Mouse (Mus musculus) erythroblast, embryonic 14.5 days (primary cell): ENCODE results near the gene Fam117a.

ENCODE experiments used
- GATA1 ChIP-seq: IDR thresholded peaks from 2 replicates; pipeline ENCODE4 v1.6.1; 2012; ENCODE audit warnings: low read length, inconsistent platforms, mixed read lengths
- TAL1 ChIP-seq: IDR thresholded peaks from 3 replicates; pipeline ENCODE4 v1.6.1; 2012; ENCODE audit warnings: low read length, inconsistent platforms, mixed read lengths

DNA sequence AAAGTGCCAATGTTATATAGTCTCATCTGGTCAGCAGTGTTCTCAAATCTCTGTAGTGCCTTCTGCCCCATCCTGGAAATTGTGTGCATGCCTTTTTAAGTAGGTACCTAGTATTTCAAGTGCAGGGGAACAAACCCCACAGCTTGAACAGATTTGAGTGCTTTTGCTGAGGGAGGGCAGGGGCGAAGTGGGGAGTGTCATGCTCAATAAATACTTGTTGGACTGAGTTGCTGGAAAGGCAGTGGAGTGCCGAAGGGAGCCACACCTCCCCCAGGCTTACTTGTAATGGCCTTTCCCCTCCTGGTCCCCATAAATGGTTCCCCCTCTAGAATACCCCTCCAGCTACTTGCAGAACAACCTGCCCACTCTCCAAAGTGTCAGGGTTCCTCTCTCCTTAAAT is 7.4 kb downstream of the Fam117a start:
- TF ChIP-seq GATA1 (no peak), TAL1 (no peak)
